Mouse (Mus musculus): ENCODE measurements around the gene Idnk. TPM values are rescaled to one million over a fixed set of nuclear protein-coding genes. Genes with fewer than 3 reads are reported as not detected.

Gene Idnk
- polyA plus RNA-seq, 1 experiment from 2014 or later = 56.3 TPM

- H3K4me3 ChIP-seq (ENCODE audit: low read length) = no peak overlapping the region
- no peak overlapping the region for H3K27ac ChIP-seq (ENCODE audit: low read depth, low read length)
- WGBS = 94% methylated on average over 2 of the region's 2 CpGs
- no peaks in the 10 kb centered on the region; the same call in 1 of the 2 replicates for H3K9me3 ChIP-seq (ENCODE audit: control insufficient read depth, low read length)
- no peak for ATAC-seq
- peaks cover 10% of the 10 kb centered on the region for H3K36me3 ChIP-seq (ENCODE audit: control insufficient read depth, insufficient read depth, low read length)
- H3K4me1 ChIP-seq (ENCODE audit: control insufficient read depth, insufficient read depth, low read depth, low read length) = peaks cover 7% of the 10 kb centered on the region
- H3K9ac ChIP-seq (ENCODE audit: low read depth, low read length) = no peak overlapping the region
- no peaks in the 10 kb centered on the region for H3K27me3 ChIP-seq (replicated peaks; ENCODE audit: control insufficient read depth, insufficient read depth, low read length)
- H3K4me2 ChIP-seq (ENCODE audit: low read length) = no peak overlapping the region
Measured at GRCm38 (mm10) chr13:58156031-58156430, 1.4 kb upstream of the Idnk start.

DNA sequence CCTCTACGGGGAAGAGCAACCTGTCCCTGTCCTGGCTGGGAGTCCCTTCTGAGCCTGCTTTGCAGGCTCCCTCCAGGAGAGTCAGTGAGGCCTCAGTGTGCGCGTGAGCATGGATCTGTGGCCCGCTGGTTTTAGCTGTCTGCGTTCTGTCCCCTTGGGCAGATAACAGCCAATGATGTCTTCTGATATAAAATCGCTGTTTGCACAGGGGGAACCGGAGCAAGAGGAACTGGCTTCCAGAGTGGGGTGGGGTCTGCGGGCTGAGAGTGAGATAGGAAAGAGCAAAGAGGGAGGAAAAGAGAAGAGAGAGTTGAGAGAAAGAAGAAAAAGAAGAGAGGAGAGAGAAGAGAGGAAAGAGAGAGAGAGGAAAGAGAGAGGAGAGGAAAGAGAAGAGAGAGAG, 413 bp upstream of the Idnk start:
- H3K27ac ChIP-seq (ENCODE audit: low read depth, low read length) = peak overlapping the region; percentile 76
- H3K4me2 ChIP-seq (ENCODE audit: low read length) = peak overlapping the region; percentile 98
- H3K4me1 ChIP-seq (ENCODE audit: control insufficient read depth, insufficient read depth, low read depth, low read length) = peaks cover 7% of the 10 kb centered on the region
- WGBS = 23% methylated on average over 8 of the region's 8 CpGs
- no peaks in the 10 kb centered on the region for H3K27me3 ChIP-seq (replicated peaks; ENCODE audit: control insufficient read depth, insufficient read depth, low read length)
- peak overlapping the region; percentile 92 for H3K9ac ChIP-seq (ENCODE audit: low read depth, low read length)
- peaks cover 13% of the 10 kb centered on the region for H3K36me3 ChIP-seq (ENCODE audit: control insufficient read depth, insufficient read depth, low read length)
- H3K4me3 ChIP-seq (ENCODE audit: low read length) = peak overlapping the region; percentile 88
- no peaks in the 10 kb centered on the region; the same call in 1 of the 2 replicates for H3K9me3 ChIP-seq (ENCODE audit: control insufficient read depth, low read length)
- peak; percentile 24; the same call in 1 of the 2 replicates for ATAC-seq

DNA sequence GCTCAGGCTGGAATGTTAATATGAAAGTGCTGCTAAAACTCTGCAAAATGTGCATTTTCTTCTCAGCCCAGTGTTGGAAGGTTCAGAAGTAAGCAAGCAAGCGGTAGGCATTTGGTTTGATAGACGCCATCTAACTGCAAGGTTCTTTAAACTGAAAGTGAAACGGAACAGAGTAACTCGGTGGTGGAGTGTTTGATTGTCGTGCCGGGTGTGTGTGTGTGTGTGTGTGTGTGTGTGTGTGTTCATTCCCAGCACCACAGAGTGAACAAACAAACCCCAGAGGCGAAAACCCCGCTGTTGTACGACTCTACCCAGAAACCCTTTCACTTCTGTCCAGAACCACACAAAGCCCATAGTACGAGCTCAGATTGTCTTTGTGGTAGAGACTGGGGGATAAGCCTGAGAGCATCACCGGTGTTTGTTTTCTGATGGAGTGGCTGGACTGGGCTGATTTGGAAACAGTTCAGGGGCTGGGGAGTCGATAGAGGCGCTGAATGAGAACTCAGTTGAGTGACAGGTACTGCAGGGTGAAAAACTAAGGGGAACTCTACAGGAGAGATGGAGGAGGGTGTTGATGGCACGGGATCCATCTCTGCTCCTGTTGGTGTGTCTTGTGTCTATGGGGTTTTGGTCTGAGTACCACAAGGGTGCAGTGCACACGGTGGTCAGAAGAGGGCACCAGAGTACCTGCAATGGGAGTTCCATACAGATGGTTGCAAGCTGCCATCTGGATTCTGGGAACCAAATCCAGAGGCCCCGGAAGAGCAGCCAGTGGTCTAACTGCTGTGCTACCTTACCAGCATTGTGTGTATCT, 857 bp downstream of the Idnk start:
- Histone ChIP-seq H3K4me2 (ENCODE audit: low read length) (peak overlapping the region; percentile 98), H3K4me3 (ENCODE audit: low read length) (peak overlapping the region; percentile 88), H3K36me3 (ENCODE audit: control insufficient read depth, insufficient read depth, low read length) (peaks cover 19% of the 10 kb centered on the region), H3K9ac (ENCODE audit: low read depth, low read length) (peak overlapping the region; percentile 92), H3K9me3 (ENCODE audit: control insufficient read depth, low read length) (no peaks in the 10 kb centered on the region; the same call in 1 of the 2 replicates), H3K4me1 (ENCODE audit: control insufficient read depth, insufficient read depth, low read depth, low read length) (peaks cover 7% of the 10 kb centered on the region), H3K27ac (ENCODE audit: low read depth, low read length) (peak overlapping the region; percentile 76; the same call in 1 of the 2 replicates), H3K27me3 (replicated peaks; ENCODE audit: control insufficient read depth, insufficient read depth, low read length) (no peaks in the 10 kb centered on the region)
- WGBS = 8% methylated on average over 16 of the region's 16 CpGs
- ATAC-seq = peak; percentile 60

DNA sequence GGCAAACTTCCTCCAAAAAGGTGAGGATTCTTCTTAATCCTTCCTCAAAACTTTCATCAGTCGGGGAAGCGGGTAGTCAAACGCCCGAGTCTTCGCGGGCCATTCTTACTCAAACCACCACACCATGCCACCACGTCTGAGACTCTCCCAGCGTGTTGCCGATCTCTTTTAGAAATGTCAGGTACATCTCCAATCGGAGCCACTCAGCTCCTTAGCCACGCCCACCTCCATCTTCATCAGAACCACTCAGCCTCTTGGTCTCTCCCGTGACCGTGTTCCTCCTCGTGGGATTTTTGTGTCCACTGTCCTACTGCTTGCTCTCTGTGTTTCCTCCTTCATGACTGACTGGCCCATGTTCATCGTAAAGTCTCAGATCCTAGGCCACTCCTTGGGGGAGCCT, 3.3 kb downstream of the Idnk start:
- no peak overlapping the region for H3K4me2 ChIP-seq (ENCODE audit: low read length)
- H3K4me1 ChIP-seq (ENCODE audit: control insufficient read depth, insufficient read depth, low read depth, low read length) = peaks cover 7% of the 10 kb centered on the region
- no peaks in the 10 kb centered on the region for H3K27me3 ChIP-seq (replicated peaks; ENCODE audit: control insufficient read depth, insufficient read depth, low read length)
- no peak overlapping the region for H3K27ac ChIP-seq (ENCODE audit: low read depth, low read length)
- no peak overlapping the region for H3K9ac ChIP-seq (ENCODE audit: low read depth, low read length)
- no peak overlapping the region for H3K4me3 ChIP-seq (ENCODE audit: low read length)
- no peak for ATAC-seq
- no peaks in the 10 kb centered on the region for H3K9me3 ChIP-seq (ENCODE audit: control insufficient read depth, low read length)
- 98% methylated on average over 15 of the region's 15 CpGs for WGBS
- peaks cover 25% of the 10 kb centered on the region for H3K36me3 ChIP-seq (ENCODE audit: control insufficient read depth, insufficient read depth, low read length)

DNA sequence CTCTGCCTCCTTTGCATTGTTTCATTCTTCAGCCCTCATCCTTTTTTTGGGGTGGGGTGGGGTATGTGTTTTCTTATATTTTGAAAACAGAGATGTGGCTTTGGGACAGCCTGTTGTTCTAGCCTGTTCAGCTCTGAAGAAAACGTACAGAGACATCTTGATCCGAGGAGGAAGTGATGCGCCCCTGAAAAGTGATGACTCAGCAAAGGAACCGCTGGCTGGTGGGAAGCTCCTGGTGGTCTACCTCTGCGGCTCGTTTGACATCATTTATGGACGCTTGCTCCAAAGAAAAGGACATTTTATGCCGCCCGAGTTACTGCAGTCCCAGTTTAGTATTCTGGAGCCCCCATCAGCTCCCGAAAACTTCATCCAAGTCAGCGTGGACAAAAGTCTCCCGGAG, 5.9 kb downstream of the Idnk start:
- Histone ChIP-seq H3K4me1 (ENCODE audit: control insufficient read depth, insufficient read depth, low read depth, low read length) (peaks cover 2% of the 10 kb centered on the region), H3K27ac (ENCODE audit: low read depth, low read length) (no peak overlapping the region), H3K9ac (ENCODE audit: low read depth, low read length) (no peak overlapping the region), H3K4me3 (ENCODE audit: low read length) (no peak overlapping the region), H3K4me2 (ENCODE audit: low read length) (no peak overlapping the region), H3K27me3 (replicated peaks; ENCODE audit: control insufficient read depth, insufficient read depth, low read length) (no peaks in the 10 kb centered on the region), H3K9me3 (ENCODE audit: control insufficient read depth, low read length) (no peaks in the 10 kb centered on the region), H3K36me3 (ENCODE audit: control insufficient read depth, insufficient read depth, low read length) (peaks cover 25% of the 10 kb centered on the region)
- WGBS = 93% methylated on average over 12 of the region's 12 CpGs
- no peak for ATAC-seq

DNA sequence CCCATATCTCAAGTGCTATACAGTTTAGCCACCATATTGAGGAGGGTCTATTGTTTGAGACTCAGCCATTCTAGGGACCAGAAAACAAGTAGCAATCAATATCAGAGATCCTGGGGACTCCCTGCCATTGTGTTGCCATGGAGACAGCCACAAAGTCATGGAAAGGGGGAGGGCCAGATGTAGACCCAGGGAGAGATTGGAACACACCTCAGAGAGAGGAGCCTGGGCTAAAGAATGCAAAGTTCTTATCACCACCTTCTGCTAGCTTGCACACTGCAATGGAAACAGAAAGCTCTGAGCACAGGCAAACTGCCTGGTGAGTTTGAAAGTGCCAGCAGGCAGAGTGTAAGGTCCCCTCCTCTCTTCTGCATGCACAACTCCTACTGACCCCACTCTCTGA, 10.7 kb downstream of the Idnk start:
- H3K9me3 ChIP-seq (ENCODE audit: control insufficient read depth, low read length) = no peaks in the 10 kb centered on the region
- no peaks in the 10 kb centered on the region for H3K4me1 ChIP-seq (ENCODE audit: control insufficient read depth, insufficient read depth, low read depth, low read length)
- 0 out of 2 replicates have a peak, but pooled peaks have one; percentile 19 for ATAC-seq
- H3K4me2 ChIP-seq (ENCODE audit: low read length) = no peak overlapping the region
- H3K9ac ChIP-seq (ENCODE audit: low read depth, low read length) = no peak overlapping the region
- no peak overlapping the region for H3K4me3 ChIP-seq (ENCODE audit: low read length)
- peaks cover 6% of the 10 kb centered on the region for H3K36me3 ChIP-seq (ENCODE audit: control insufficient read depth, insufficient read depth, low read length)
- no peak overlapping the region for H3K27ac ChIP-seq (ENCODE audit: low read depth, low read length)
- no peaks in the 10 kb centered on the region for H3K27me3 ChIP-seq (replicated peaks; ENCODE audit: control insufficient read depth, insufficient read depth, low read length)

DNA sequence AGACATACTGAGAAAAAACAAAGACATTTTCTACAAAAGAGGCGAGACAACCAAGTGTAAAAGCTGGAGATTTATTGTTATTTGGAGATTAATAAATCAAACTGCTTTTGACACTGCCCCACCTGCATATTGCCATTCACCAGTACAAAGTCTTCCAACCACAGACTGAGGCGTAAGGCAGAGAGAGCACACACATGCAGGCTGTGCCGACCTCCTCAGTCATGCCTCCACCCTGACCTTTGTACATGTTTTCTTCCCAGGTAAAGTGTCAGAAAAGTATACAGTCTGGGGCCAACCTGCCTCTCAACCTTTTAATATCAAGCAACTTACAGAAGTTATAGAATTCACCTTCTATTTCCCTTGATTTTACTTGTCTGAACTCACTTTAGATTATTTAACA, 18.7 kb downstream of the Idnk start:
- H3K27ac ChIP-seq (ENCODE audit: low read depth, low read length) = no peak overlapping the region
- H3K4me1 ChIP-seq (ENCODE audit: control insufficient read depth, insufficient read depth, low read depth, low read length) = no peaks in the 10 kb centered on the region
- H3K4me2 ChIP-seq (ENCODE audit: low read length) = no peak overlapping the region
- H3K9ac ChIP-seq (ENCODE audit: low read depth, low read length) = no peak overlapping the region
- WGBS = 93% methylated on average over 3 of the region's 3 CpGs
- H3K27me3 ChIP-seq (replicated peaks; ENCODE audit: control insufficient read depth, insufficient read depth, low read length) = no peaks in the 10 kb centered on the region
- peaks cover 7% of the 10 kb centered on the region; the same call in 1 of the 2 replicates for H3K36me3 ChIP-seq (ENCODE audit: control insufficient read depth, insufficient read depth, low read length)
- no peak overlapping the region for H3K4me3 ChIP-seq (ENCODE audit: low read length)
- ATAC-seq = no peak
- H3K9me3 ChIP-seq (ENCODE audit: control insufficient read depth, low read length) = no peaks in the 10 kb centered on the region

- H3K4me3 ChIP-seq (ENCODE audit: low read length) = no peak overlapping the region
- no peak overlapping the region for H3K4me2 ChIP-seq (ENCODE audit: low read length)
- 78% methylated on average over 9 of the region's 9 CpGs for WGBS
- H3K4me1 ChIP-seq (ENCODE audit: control insufficient read depth, insufficient read depth, low read depth, low read length) = no peaks in the 10 kb centered on the region
- H3K9me3 ChIP-seq (ENCODE audit: control insufficient read depth, low read length) = no peaks in the 10 kb centered on the region
- peaks cover 7% of the 10 kb centered on the region; the same call in 1 of the 2 replicates for H3K36me3 ChIP-seq (ENCODE audit: control insufficient read depth, insufficient read depth, low read length)
- no peak overlapping the region for H3K27ac ChIP-seq (ENCODE audit: low read depth, low read length)
- no peak for ATAC-seq
- H3K9ac ChIP-seq (ENCODE audit: low read depth, low read length) = no peak overlapping the region
- no peaks in the 10 kb centered on the region for H3K27me3 ChIP-seq (replicated peaks; ENCODE audit: control insufficient read depth, insufficient read depth, low read length)
Measured at GRCm38 (mm10) chr13:58177511-58178208, 20.2 kb downstream of the Idnk start.

All from hindbrain, embryonic 16.5 days (tissue).